Mouse (Mus musculus) neural tube, embryonic 10.5 days (tissue): ENCODE results near the gene Phox2a.

Experiments used
- DNase-seq: peaks from one replicate; pipeline ENCODE4 v3.0.0-alpha.2; 2017; ENCODE audit warnings: low spot score; ENCODE audit errors: extremely low spot score

Gene Phox2a

GRCm38 (mm10) chr7:101837606-101838471, 19.7 kb downstream of the Phox2a start, which contains the start of gene Inppl1:
Inppl1 (minus strand) TSS chr7:101838229.
- DNase-seq: peak; percentile 86

- no peak for DNase-seq
Measured at GRCm38 (mm10) chr7:101844186-101844585, 26.1 kb downstream of the Phox2a start.

GRCm38 (mm10) chr7:101847934-101848333, 29.8 kb downstream of the Phox2a start:
- DNase-seq: no peak

GRCm38 (mm10) chr7:101851689-101852088, 33.6 kb downstream of the Phox2a start:
- DNase-seq: no peak

- DNase-seq: no peak
Measured at GRCm38 (mm10) chr7:101852846-101853245, 34.7 kb downstream of the Phox2a start.

- no peak for DNase-seq
Measured at GRCm38 (mm10) chr7:101853816-101854215, 35.7 kb downstream of the Phox2a start.

- DNase-seq: no peak
Measured at GRCm38 (mm10) chr7:101857094-101857493, 39.0 kb downstream of the Phox2a start, which contains the start of gene Folr2. Folr2 (minus strand) TSS chr7:101857194.

- no peak for DNase-seq
Measured at GRCm38 (mm10) chr7:101858362-101858761, 40.2 kb downstream of the Phox2a start.

- DNase-seq: no peak
Measured at GRCm38 (mm10) chr7:101860978-101861377, 42.9 kb downstream of the Phox2a start.

GRCm38 (mm10) chr7:101862291-101862690, 44.2 kb downstream of the Phox2a start:
- DNase-seq: no peak

- DNase-seq: no peak
Measured at GRCm38 (mm10) chr7:101863415-101863814, 45.3 kb downstream of the Phox2a start, which contains the start of gene Anapc15. Anapc15 (plus strand) TSS chr7:101863715.

- DNase-seq: no peak
Measured at GRCm38 (mm10) chr7:101866491-101867265, 48.6 kb downstream of the Phox2a start.

GRCm38 (mm10) chr7:101867482-101867881, 49.4 kb downstream of the Phox2a start:
- DNase-seq: no peak

GRCm38 (mm10) chr7:101868241-101869162, 50.4 kb downstream of the Phox2a start:
- DNase-seq: no peak

GRCm38 (mm10) chr7:101869163-101869500, 51.0 kb downstream of the Phox2a start:
- DNase-seq: no peak

GRCm38 (mm10) chr7:101870629-101871028, 52.5 kb downstream of the Phox2a start, which contains the start of gene Folr1:
Folr1 (minus strand) TSS chr7:101870788.
- DNase-seq: no peak

- no peak for DNase-seq
Measured at GRCm38 (mm10) chr7:101871296-101871695, 53.2 kb downstream of the Phox2a start.
